Mouse (Mus musculus) heart, postnatal 4 days (tissue): ENCODE results near the gene Dimt1. TPM values are rescaled to one million over a fixed set of nuclear protein-coding genes. Genes with fewer than 3 reads are reported as not detected.
"Not testable (repeated sequence)": the region's sequence is repeated elsewhere in the genome, so short reads cannot be mapped to it uniquely, and the experiment has no call there.

Experiments
- DNase-seq: peaks from one replicate; pipeline ENCODE4 v3.0.0; 2021
- total RNA-seq, 2 experiments: library from RNA; stranded (reverse); gene quantifications; 2 replicates each; pipeline ENCODE4 v1.2.3; 2021

The Dimt1 gene
- 10 to 100 TPM; 12.8 to 14.1 TPM for total RNA-seq

GRCm38 (mm10) chr13:106946594-106947540, at the start of gene Dimt1:
Gene Dimt1, plus strand, starts transcription at chr13:106947127.
- peak; percentile 95 for DNase-seq

DNA sequence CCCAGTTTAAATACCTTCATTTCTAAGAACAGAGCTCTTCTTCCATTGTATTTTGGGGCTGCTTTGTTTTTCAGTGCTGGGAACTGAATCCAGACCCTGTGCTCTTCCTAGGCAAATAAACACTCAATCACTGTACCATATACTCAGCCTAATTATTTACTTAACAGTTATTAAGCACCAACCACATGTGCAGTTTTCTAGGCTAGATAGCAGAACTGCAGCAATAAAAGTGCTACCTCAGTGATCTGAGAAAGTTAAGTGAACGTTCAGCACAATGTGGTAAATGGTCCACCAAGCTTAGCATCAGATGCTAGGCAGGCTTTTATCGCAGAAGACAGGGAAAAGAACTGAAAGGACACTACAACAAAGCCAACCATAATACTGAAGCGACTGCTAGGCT, 42.3 kb upstream of the Dimt1 start:
- no peak for DNase-seq

DNA sequence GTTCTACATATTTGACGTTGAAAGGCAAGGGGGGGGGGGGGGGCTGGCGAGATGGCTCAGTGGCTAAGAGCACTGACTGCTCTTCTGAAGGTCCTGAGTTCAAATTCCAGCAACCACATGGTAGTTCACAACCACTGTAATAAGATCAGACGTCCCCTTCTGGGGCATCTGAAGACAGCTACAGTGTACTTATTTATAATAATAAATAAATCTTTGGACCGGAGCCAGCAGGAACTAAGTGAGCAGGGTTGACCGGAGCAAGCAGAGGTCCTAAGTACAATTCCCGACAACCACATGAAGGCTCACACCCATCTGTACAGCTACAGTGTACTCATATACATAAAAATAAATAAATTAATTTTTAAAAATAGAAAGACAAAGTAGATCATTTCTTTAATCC, 41.8 kb upstream of the Dimt1 start:
- DNase-seq = not testable (repeated sequence)

DNA sequence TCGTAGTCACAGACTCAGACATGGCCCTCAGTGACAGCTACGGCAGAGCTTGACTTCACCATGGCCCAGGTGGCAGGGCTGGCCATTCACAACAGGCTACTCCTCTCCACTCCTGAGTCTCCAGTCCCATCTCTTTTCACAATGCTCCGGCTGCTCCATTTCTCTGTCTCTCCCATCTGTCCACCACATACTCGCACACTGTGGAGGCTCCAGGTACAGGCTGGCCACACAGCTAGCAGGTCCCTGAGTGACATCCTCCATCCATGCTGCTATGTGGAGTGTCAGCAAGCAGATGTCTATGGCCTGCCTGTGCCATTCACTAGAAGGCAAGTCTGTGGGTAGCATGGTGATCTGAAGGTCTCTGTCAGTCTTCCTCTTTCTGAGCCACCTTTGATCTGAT, 39.7 kb upstream of the Dimt1 start:
- no peak for DNase-seq

DNA sequence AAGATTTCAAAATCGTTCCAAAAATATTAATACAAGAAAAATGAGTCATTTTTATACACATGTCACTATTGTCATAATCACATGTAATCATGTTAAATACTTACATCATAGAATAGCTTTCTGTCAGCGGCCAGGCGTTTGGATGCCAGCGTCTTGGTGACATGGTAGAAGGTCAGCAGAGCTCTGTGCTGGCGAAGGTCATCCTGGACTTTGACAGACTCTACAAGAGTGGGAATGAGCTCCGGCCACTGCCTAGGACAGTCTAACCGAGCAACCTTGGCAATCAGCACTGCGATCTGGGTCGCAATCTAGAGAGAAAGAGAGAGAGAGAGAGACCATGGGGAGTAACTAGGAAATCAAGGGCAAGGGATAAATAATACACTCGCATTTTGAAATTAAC, 36.8 kb upstream of the Dimt1 start:
- DNase-seq = no peak

- no peak for DNase-seq
Observed at GRCm38 (mm10) chr13:106913125-106913736, 33.7 kb upstream of the Dimt1 start.

GRCm38 (mm10) chr13:106918322-106919050, 28.4 kb upstream of the Dimt1 start:
- DNase-seq = no peak

- not testable (repeated sequence) for DNase-seq
Observed at GRCm38 (mm10) chr13:106925921-106926320, 21.0 kb upstream of the Dimt1 start.

GRCm38 (mm10) chr13:106928296-106928695, 18.6 kb upstream of the Dimt1 start:
- no peak for DNase-seq

- peak; percentile 28 for DNase-seq
Observed at GRCm38 (mm10) chr13:106929201-106929600, 17.7 kb upstream of the Dimt1 start.

DNA sequence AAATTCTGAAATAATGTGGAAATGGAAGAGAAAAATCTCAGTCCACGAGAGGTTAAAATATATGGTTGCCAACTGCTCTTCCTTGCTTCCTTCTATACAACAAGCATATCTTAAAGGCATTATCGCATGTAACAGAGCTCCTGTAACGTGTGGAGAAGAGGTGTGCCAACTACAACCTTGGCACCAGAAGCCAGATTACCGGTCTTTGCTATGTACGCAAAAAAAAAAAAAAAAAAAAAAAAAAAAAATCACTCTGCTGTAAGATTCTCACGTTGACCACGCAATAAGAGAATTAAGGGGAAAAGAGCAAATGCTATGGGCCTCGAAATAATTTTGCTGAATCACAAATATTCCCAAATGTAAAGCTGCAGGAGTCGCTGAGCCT, 11.1 kb upstream of the Dimt1 start:
- no peak for DNase-seq

- peak; percentile 93 for DNase-seq
Observed at GRCm38 (mm10) chr13:106936256-106937137, 10.4 kb upstream of the Dimt1 start, which contains the start of gene Ipo11. Gene Ipo11, minus strand, starts transcription at chr13:106936958.

DNA sequence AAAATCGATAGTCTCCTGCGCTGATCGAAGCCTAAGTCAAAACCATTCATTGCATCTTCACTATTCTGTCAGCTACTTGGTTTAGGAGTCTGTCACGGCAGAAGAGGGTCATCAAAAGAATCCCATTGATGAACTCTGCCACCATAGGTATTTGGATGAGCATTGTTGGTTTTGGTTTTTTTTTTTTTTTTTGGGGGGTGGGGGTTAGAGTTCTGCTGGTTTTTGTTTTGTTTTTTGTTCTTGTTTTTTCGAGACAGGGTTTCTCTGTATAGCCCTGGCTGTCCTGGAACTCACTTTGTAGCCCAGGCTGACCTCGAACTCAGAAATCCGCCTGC, 9.8 kb upstream of the Dimt1 start:
- no peak for DNase-seq

- DNase-seq = no peak
Observed at GRCm38 (mm10) chr13:106941211-106941976, 5.5 kb upstream of the Dimt1 start.

DNA sequence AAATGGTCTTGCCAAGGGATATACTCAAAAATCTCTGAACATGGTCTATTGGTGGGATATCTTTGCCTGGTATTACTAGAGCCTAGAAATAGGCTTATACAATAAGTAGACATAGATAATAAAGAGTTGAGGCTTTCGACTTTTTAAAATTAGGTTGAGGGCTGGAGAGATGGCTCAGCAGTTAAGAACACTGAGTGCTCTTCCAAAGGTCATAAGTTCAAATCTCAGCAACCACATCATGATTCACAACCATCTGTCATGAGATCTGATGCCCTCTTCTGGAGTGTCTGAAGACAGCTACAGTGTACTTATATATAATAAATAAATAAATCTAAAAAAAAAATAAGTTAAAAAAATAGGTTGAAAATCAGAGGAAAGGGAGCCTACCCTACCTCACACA, 4.2 kb upstream of the Dimt1 start:
- no peak for DNase-seq

- DNase-seq = no peak
Observed at GRCm38 (mm10) chr13:106945518-106945917, 1.4 kb upstream of the Dimt1 start.

DNA sequence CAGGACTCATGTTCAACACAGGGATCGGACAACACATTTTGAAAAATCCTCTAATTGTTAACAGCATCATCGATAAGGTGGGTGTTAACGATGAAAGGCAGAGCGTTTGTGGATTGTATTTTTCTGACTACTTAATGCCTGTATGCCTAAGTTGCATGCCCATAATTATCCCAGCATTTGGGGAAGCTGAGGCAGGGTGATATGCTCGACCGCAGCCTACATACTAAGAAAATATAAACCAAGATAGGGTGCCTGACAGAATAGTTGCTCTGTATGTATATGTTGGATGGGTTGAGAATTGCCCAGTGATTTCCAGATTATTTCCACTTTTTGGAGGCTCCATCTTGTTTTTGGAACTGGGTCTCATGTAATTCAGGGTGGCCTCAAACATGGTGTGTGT, 656 bp downstream of the Dimt1 start:
- no peak for DNase-seq

DNA sequence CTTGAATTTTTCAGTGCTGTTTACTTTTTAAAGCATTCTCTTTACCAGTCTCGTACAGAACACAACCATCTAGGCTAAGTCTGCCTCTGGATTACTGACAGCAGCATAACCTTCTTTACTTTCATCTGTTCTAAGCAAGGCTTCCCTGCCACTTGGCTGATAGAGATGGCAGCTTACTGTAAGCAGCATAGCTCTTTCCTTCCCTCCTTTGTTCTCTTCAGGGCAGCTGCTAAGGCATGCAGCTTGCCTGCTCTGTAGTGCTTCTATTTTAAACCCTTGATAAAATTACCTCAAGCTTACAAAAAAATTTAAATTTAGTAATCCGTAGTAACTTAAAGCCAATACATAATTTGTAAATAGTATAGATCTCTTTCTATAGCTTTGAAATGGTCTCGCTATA, 8.0 kb downstream of the Dimt1 start:
- DNase-seq = no peak

DNA sequence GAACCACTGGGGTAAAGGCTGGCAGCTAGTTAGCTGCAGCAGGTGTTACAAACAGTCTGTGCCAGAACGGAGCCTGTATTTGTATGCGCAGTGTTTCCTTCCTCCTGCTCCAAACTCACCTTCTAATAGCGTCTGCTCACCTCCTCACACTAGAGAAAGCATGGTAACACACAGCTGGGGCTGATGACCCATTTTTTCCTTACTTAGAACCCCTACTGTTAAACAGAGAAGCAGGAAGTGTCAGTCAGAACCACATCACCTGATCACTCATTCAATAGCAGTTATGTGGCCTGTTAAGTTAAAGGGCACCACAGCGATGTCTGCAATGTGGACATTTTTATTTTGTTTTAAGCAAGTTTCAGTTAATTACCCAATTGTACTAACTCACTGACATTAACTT, 10.6 kb downstream of the Dimt1 start:
- no peak for DNase-seq

- no peak for DNase-seq
Observed at GRCm38 (mm10) chr13:106958286-106958685, 11.4 kb downstream of the Dimt1 start.

GRCm38 (mm10) chr13:106960557-106960956, 13.6 kb downstream of the Dimt1 start:
- DNase-seq = no peak
